Mouse (Mus musculus) ovary, adult 18-20 months (tissue): ENCODE data around the gene Ubc.
A peak's percentile ranks its signal among the peaks of the same experiment; 100 is the strongest.

Experiments used
- DNase-seq: peaks from one replicate; pipeline ENCODE4 v3.0.0; 2022; ENCODE audit warnings: low spot score, mixed read lengths

The Ubc gene

DNA sequence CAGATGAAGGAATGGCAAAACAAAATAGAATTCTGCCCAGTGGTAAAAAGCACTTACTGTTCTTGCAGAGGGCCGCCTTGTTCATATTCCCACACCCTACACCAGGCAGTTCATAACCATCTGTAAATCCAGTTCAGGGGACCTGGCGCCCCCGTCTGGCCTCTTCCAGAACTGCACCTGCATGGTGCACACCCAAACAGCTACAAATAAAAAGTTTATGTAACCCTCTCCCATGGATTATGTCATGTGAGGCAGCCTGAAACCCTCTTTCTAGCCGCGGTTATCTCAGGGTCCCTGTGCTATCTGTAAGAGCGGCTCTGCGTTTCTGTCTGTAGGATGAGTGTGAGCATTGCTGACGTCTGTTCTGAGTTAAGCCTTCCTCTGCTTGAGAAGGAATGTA is 41.5 kb downstream of the Ubc start:
- DNase-seq = no peak

DNA sequence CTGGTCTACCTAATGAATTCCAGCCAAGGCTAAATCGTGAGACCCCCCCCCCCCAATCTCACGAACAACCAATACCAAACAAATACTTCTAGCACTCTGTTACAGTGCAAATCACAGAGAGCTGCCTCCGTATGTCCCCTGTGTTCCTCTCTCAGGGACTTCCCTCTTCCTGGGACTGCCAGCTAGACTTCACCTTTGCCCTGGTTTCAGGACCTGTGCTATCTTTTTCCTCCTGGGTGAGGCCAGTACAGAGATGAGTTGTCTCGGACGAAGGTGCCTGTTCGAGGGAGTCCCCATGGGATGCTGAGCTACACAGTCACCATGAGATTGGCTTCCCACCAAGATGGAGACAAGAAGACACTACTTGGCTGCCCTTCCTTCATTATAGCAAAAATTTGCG is 41.9 kb downstream of the Ubc start:
- DNase-seq = no peak

DNA sequence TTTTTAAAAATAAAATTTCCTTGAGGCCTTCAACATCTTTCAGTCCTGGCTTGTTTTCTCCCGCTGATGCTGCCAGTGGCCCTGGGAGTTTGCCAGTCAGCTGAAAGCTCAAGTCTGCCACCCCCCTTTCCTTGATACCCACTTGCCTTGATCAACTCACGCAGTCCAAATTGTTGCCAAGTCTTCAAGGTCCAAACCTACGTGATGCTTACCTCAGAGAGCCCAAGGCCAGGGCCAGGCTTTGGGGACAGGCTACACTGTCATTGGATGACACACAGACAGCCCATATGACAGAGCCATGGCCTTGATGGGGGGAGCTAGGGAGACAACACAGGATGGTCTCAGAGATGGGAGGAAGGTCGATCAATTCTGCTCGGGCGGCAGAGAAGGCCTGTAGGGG is 45.7 kb downstream of the Ubc start:
- DNase-seq = no peak

DNA sequence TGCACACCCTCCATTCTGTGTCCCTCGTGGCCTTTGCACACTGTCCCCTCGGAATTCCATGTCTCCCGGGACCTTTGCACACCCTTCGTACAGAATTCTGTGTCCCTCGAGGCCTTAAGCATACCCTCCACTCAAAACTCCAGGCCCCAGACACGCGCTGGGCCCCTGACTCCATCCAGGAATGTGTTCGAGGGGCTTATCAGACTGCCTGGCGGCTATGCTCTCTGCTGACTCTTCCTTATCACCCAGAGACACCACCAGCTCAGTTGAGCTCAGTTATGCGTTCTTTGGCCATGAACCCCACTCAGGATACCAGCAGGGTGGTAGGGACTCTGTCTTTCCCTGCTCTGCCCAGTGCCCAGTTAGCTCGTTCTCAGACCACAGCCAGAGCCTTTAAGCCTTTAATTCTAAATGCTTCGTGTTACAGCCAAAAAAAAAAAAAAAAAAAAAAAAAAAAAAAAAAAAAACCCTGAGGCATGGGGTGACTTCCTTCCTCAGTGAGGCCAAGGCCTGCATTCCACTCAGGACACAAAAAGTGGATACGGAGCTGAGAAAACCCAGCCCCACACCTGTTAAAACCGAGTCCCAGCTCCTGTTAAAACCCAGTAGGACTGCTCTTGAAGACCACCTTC is 48.4 kb downstream of the Ubc start:
- DNase-seq = no peak

DNA sequence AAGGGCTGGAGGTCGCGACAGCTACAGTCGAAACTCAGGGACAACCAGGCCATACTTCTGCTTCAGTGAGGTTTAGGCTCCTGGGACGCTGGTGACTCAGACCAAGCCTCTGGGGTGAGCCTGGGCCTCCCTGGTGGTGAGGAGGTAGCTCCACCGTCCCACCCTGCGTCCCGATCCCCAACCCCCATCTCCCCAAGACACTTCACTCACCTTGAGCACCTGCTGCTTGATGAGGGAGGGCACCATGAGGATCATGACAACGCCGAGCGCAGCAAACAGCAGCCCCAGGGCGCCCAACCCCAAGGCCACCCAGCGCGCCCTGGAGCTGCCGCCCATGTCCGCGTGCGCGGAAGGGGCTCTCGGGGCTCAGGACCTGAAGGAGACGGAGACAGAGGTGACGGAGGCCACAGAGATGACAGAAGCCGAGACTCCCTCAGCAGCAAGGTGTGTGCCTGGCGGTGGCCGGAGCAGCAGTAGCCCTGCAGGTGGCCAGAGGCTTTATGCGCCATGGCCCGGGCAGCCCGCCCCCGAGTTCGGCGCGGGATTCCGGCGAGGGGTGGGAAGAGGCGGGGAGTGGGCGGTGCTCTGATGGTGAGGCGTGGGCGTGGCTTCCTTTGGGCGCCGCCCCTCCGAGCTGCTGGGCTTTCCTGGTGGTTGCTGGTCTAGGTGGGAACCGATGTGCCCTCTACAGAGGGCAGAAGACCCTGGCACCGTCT is 49.3 kb downstream of the Ubc start, which contains the start of gene Scarb1:
Scarb1 (minus strand) TSS at position 548 of the 716 bp plus-strand sequence.
- DNase-seq = peak; percentile 79

DNA sequence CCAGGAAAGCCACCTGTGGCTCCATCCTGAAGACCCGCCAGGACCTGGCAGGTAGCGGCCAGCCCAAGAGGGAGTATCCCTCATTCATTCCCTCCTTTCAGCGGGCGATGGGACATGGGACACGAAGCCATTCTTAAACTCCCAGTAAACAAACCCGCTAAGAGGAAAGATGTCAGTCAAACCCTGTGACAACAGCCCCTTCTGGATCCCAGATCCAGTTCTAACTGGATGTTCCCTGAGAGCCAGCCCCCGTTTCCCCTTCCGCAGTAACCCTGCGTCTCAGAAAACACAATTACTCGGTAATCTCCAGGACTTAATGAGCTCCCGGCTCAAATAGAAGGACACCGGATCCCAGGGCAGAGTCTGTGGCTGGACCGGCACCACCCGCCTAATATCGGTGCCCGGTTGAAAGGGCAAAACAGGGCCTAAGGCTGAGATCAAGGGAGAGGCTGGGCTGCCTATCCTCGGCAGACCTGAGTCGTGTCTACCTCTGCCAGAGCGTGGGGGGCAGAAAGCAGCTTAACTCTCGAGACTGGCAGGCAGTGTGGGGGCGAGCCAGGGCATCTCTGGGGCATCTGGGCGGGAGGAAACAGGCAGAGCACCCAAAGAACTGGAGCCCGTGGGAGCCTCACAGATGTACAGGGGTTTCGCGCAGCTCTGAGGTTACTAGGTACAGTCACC is 50.0 kb downstream of the Ubc start:
- no peak for DNase-seq

DNA sequence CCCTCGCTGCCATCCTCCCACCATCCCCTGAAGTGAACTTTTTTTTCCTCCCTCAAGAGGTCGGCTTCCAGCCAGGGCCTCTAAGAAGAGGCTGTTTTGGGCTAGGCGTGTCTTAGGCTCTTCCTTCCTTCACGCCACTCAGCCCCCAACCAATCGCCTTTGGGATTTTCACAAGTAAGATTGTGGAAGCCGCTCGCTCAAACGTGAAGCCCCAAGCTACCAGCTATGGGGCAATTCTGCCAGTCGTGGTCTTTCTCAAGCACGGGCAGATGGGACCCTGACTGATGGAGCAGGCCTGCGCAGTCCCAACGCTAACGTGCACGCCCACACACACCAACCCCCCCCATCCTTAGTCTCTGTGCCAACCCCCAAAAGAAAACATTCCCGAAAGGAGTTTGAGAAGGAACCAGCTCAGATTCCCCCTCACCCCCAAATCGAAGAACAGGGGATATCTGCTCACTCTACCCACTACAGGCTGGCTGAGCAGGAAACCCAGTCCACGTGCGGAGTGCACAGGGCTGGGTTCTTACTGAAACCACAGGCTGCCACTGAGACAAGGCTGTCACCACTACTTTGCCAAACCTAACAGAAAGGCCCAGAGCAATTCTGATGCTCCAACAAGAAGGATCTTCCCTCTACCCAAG is 50.8 kb downstream of the Ubc start:
- peak; percentile 67 for DNase-seq

DNA sequence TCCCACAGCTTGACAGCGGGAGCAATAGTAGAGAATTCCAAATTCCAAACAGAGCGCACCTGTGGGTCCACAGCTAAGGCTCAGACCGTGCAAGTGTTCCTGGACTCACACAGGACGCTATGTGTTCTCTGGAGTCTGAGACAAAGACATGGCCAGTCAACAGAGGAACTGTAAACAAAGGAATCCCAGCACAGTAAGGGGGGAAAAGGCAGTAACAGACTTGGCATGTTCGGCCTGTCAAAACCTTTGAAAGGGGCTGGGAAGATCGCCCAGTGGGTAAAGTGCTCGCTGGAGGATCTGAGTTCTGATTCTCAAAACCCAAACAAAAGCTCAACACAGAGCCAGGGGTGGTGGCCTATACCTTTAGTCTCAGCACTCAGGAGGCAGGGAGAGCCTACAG is 52.5 kb downstream of the Ubc start:
- no peak for DNase-seq

DNA sequence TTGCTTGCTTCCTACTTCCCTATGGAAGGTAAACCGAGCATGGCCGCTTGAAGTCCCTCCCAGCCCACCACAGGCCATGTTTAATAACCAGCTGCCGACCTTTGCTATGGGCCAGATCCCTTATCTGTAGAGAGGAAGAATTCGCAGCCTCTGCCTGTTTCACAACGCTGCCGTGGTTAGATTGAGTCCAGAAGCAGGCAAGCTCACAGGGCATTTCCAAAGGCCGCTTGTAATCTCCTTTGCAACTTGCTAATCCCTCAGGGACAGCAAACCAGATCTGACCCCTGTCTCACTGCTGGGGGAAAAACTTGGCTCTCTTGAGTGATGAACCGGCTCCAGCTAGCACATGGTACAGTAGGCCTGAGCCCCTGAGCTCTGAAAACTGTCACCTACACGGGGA is 53.0 kb downstream of the Ubc start:
- no peak for DNase-seq
